ENCODE assay signal across 8 mouse cellular contexts in genomic region chr2:84476577-84476976, GRCm38 (mm10). TPM values are rescaled to one million over a fixed set of nuclear protein-coding genes. Genes with fewer than 3 reads are reported as not detected.
DNase-seq lines count a peak whose midpoint lies in the region; ATAC-seq lines count a peak whose summit lies in the region.

Gene Tfpi, minus strand, starts transcription at chr2:84476775.

- no peak for DNase-seq in urinary bladder, adult 2 months (ENCODE audit: low spot score)
- no peak for DNase-seq in urinary bladder, postnatal 36 days (ENCODE audit: low spot score in 2 of 2)
- no peak for DNase-seq in intestine, embryonic 14.5 days (ENCODE audit: low spot score)
- DNase-seq in lung, postnatal 10 days, result peak; percentile 55
- no peak for DNase-seq in spleen, adult 12 weeks (ENCODE audit: low spot score)
- no peak for DNase-seq in gastrocnemius, adult 18-20 months (ENCODE audit: low spot score)

- 72% methylated on average over 4 of the region's 4 CpGs for WGBS in forebrain, embryonic 16.5 days
- 19% methylated on average over 4 of the region's 4 CpGs for WGBS in intestine, embryonic 14.5 days

- no peak within 1 kb of the TSS for H3K4me3 ChIP-seq in forebrain, embryonic 16.5 days (replicated peaks; ENCODE audit: low read length)
- peak within 1 kb of the TSS; percentile 51 for H3K4me3 ChIP-seq in intestine, embryonic 14.5 days (ENCODE audit: low read depth, low read length)

- no peaks in the 10 kb centered on the region for H3K4me1 ChIP-seq in forebrain, embryonic 16.5 days (replicated peaks; ENCODE audit: control insufficient read depth, insufficient read depth, low read length)
- H3K4me1 ChIP-seq in intestine, embryonic 14.5 days (replicated peaks; ENCODE audit: control insufficient read depth, insufficient read depth, low read length), result peaks cover 9% of the 10 kb centered on the region

- no peaks in the 10 kb centered on the region for H3K27me3 ChIP-seq in forebrain, embryonic 16.5 days (replicated peaks; ENCODE audit: control insufficient read depth, insufficient read depth, low read length)
- H3K27me3 ChIP-seq in intestine, embryonic 14.5 days (replicated peaks; ENCODE audit: control insufficient read depth, insufficient read depth, low read length), result no peaks in the 10 kb centered on the region

- no peak for ATAC-seq in forebrain, embryonic 16.5 days
- peak; percentile 60; the same call in 1 of the 2 replicates for ATAC-seq in intestine, embryonic 14.5 days (replicated peaks; ENCODE audit: low FRiP score, low TSS enrichment, low read depth)
- no peak for ATAC-seq in activated CD4-positive, CD25-positive, alpha-beta regulatory T cell, adult 4 months

- no peak within 1 kb of the TSS for H3K4me2 ChIP-seq in forebrain, embryonic 16.5 days (ENCODE audit: low read length)
- peak within 1 kb of the TSS; percentile 68 for H3K4me2 ChIP-seq in intestine, embryonic 14.5 days (ENCODE audit: low read length)

- no peak within 1 kb of the TSS for H3K27ac ChIP-seq in forebrain, embryonic 16.5 days (ENCODE audit: low read length)
- H3K27ac ChIP-seq in intestine, embryonic 14.5 days (ENCODE audit: low read depth), result peak within 1 kb of the TSS; percentile 67

- no peak within 1 kb of the TSS for H3K9ac ChIP-seq in forebrain, embryonic 16.5 days (replicated peaks; ENCODE audit: low read depth, low read length)
- H3K9ac ChIP-seq in intestine, embryonic 14.5 days (ENCODE audit: low read length), result peak within 1 kb of the TSS; percentile 38

- no peaks in the 10 kb centered on the region for H3K9me3 ChIP-seq in forebrain, embryonic 16.5 days (ENCODE audit: control insufficient read depth, low read length)
- H3K9me3 ChIP-seq in intestine, embryonic 14.5 days (ENCODE audit: control insufficient read depth, low read length), result no peaks in the 10 kb centered on the region

- no peaks in the 10 kb centered on the region for H3K36me3 ChIP-seq in forebrain, embryonic 16.5 days (ENCODE audit: control insufficient read depth, insufficient read depth)
- peaks cover 15% of the 10 kb centered on the region for H3K36me3 ChIP-seq in intestine, embryonic 14.5 days (ENCODE audit: control insufficient read depth, insufficient read depth, low read length)

RNA-seq across cellular contexts. Expression of gene Tfpi, which starts in this region (rescaled TPM):
- polyA plus RNA-seq in urinary bladder, adult 2 months (2012; rRNA removed), result 19.3 and 21.8 TPM in 2 replicates
- 11.8 and 17.9 TPM in 2 replicates for polyA plus RNA-seq in forebrain, embryonic 16.5 days (2015; fragmentation: Nextera tagmentation; extraction: Ambion mirVana)
- polyA plus RNA-seq in intestine, embryonic 14.5 days (2014; fragmentation: Nextera tagmentation; extraction: Ambion mirVana), result 53.9 and 60.1 TPM in 2 replicates
- 1 to 10 TPM; 1.4 to 6.1 TPM for polyA plus RNA-seq in activated CD4-positive, CD25-positive, alpha-beta regulatory T cell, adult 4 months (2017; shearing (Covaris generic))
- 1 to 10 TPM; 2.2 to 2.9 TPM for total RNA-seq in gastrocnemius, adult 18-20 months (2021)
